Mouse (Mus musculus) embryo, embryonic 11.5 days (tissue): ENCODE measurements around the gene Ccdc32.

Experiments
- DNase-seq: peaks from one replicate; pipeline ENCODE4 v3.0.0-alpha.2; 2012; ENCODE audit warnings: low read depth, low spot score

Gene Ccdc32

GRCm38 (mm10) chr2:119015604-119016180 lies 13.5 kb downstream of the Ccdc32 start:
- no peak for DNase-seq

GRCm38 (mm10) chr2:119014989-119015388 lies 14.2 kb downstream of the Ccdc32 start:
- DNase-seq: no peak

- DNase-seq: no peak
Observed at GRCm38 (mm10) chr2:119009376-119009775, 19.8 kb downstream of the Ccdc32 start.

- DNase-seq: no peak
Observed at GRCm38 (mm10) chr2:119006886-119007285, 22.3 kb downstream of the Ccdc32 start.

- DNase-seq: no peak
Observed at GRCm38 (mm10) chr2:118999025-118999639, 30.1 kb downstream of the Ccdc32 start.

GRCm38 (mm10) chr2:118998115-118998866 lies 30.9 kb downstream of the Ccdc32 start:
- DNase-seq: no peak

- DNase-seq: no peak
Observed at GRCm38 (mm10) chr2:118996798-118997105, 32.4 kb downstream of the Ccdc32 start.

GRCm38 (mm10) chr2:118995919-118996797 lies 33.0 kb downstream of the Ccdc32 start:
- no peak for DNase-seq

GRCm38 (mm10) chr2:118995490-118995889 lies 33.7 kb downstream of the Ccdc32 start:
- no peak for DNase-seq

GRCm38 (mm10) chr2:118983812-118984211 lies 45.4 kb downstream of the Ccdc32 start:
- no peak for DNase-seq

- DNase-seq: no peak
Observed at GRCm38 (mm10) chr2:118980841-118981240, 48.4 kb downstream of the Ccdc32 start.

GRCm38 (mm10) chr2:118978064-118978463 lies 51.1 kb downstream of the Ccdc32 start:
- no peak for DNase-seq

GRCm38 (mm10) chr2:118976941-118977340 lies 52.3 kb downstream of the Ccdc32 start:
- DNase-seq: no peak

- peak; percentile 73 for DNase-seq
Observed at GRCm38 (mm10) chr2:118976282-118976929, 52.8 kb downstream of the Ccdc32 start.

- no peak for DNase-seq
Observed at GRCm38 (mm10) chr2:118975855-118976254, 53.3 kb downstream of the Ccdc32 start.

GRCm38 (mm10) chr2:118972687-118973376 lies 56.4 kb downstream of the Ccdc32 start:
- DNase-seq: peak; percentile 70

GRCm38 (mm10) chr2:118972048-118972447 lies 57.1 kb downstream of the Ccdc32 start:
- no peak for DNase-seq

- DNase-seq: no peak
Observed at GRCm38 (mm10) chr2:118969585-118970147, 59.5 kb downstream of the Ccdc32 start.
